Mouse (Mus musculus) C2C12 (cell line): ENCODE data around the gene Elmo3. TPM values are rescaled to one million over a fixed set of nuclear protein-coding genes. Genes with fewer than 3 reads are reported as not detected.

Experiments used
- H3K27me3 ChIP-seq: one replicate; pipeline ENCODE4 v1.6.1; 2011; ENCODE audit not compliant: control insufficient read depth, insufficient read depth, insufficient read length
- H3K36me3 ChIP-seq: one replicate; pipeline ENCODE4 v1.6.1; 2011; ENCODE audit not compliant: control insufficient read depth, insufficient read depth
- H3K4me3 ChIP-seq: one replicate; pipeline ENCODE4 v1.5.1; 2011; ENCODE audit warnings: mild to moderate bottlenecking, control low read depth; ENCODE audit not compliant: poor library complexity, insufficient read depth, severe bottlenecking
- H3K79me2 ChIP-seq: one replicate; pipeline ENCODE4 v1.6.1; 2011; ENCODE audit not compliant: control insufficient read depth, insufficient read depth
- H3K79me3 ChIP-seq: one replicate; pipeline ENCODE4 v1.6.1; 2011; ENCODE audit warnings: low read depth, control low read depth
- H3ac ChIP-seq: one replicate; pipeline ENCODE3; 2011; ENCODE audit warnings: low read depth; ENCODE audit not compliant: control insufficient read depth, insufficient read length
- CEBPB ChIP-seq: IDR thresholded peaks from one replicate; pipeline ENCODE4 v1.6.1; 2011; ENCODE audit warnings: low read depth, mild to moderate bottlenecking, control low read depth, moderate library complexity
- CTCF ChIP-seq: IDR thresholded peaks from one replicate; pipeline ENCODE4 v1.5.1; 2011; ENCODE audit not compliant: control insufficient read depth, insufficient read depth, insufficient read length
- FOSL1 ChIP-seq: IDR thresholded peaks from one replicate; pipeline ENCODE4 v1.8.0; 2011; ENCODE audit warnings: mild to moderate bottlenecking, low read length; ENCODE audit not compliant: poor library complexity, insufficient read depth, severe bottlenecking
- MAX ChIP-seq: IDR thresholded peaks from one replicate; pipeline ENCODE4 v1.6.1; 2011; ENCODE audit warnings: mild to moderate bottlenecking, control low read depth
- MYOD1 ChIP-seq: IDR thresholded peaks from one replicate; pipeline ENCODE4 v1.6.1; 2011; ENCODE audit warnings: low read depth; ENCODE audit not compliant: control insufficient read depth, insufficient read length
- MYOG ChIP-seq: IDR thresholded peaks from one replicate; pipeline ENCODE4 v1.6.1; 2011; ENCODE audit not compliant: control insufficient read depth, insufficient read length; ENCODE audit errors: extremely low read depth
- USF1 ChIP-seq: IDR thresholded peaks from one replicate; pipeline ENCODE4 v1.6.1; 2011; ENCODE audit warnings: low read depth, mild to moderate bottlenecking, control low read depth, moderate library complexity
- polyA plus RNA-seq: library from polyadenylated mRNA; unstranded; fragments of >200 nt; fragmentation: generic; extraction: Trizol; gene quantifications from one replicate; pipeline ENCODE4 v1.2.1, GENCODE M21; 2012; ENCODE audit warnings: missing spikeins

Elmo3 gene
- polyA plus RNA-seq, 1 experiment = 0.50 TPM

- no peaks in the 10 kb centered on the region for H3K27me3 ChIP-seq
- TF ChIP-seq CTCF (no peak), MYOG (no peak), FOSL1 (no peak), USF1 (no peak), CEBPB (no peak), MAX (no peak), MYOD1 (no peak)
- no peak overlapping the region for H3ac ChIP-seq
- H3K36me3 ChIP-seq = peaks cover 65% of the 10 kb centered on the region
- peaks cover 3% of the 10 kb centered on the region for H3K79me2 ChIP-seq
- H3K4me3 ChIP-seq = no peak overlapping the region
- H3K79me3 ChIP-seq = peaks cover 3% of the 10 kb centered on the region
These were observed 2.3 kb downstream of the Elmo3 start for GRCm38 (mm10) chr8:105307670-105308069.

GRCm38 (mm10) chr8:105308428-105308827, 3.0 kb downstream of the Elmo3 start:
- Histone ChIP-seq H3K27me3 (no peaks in the 10 kb centered on the region), H3ac (no peak overlapping the region), H3K36me3 (peaks cover 59% of the 10 kb centered on the region), H3K79me3 (no peaks in the 10 kb centered on the region), H3K79me2 (no peaks in the 10 kb centered on the region), H3K4me3 (no peak overlapping the region)
- TF ChIP-seq FOSL1 (no peak), MAX (no peak), CEBPB (no peak)

GRCm38 (mm10) chr8:105309142-105309847, 3.9 kb downstream of the Elmo3 start:
- H3ac ChIP-seq = no peak overlapping the region
- peaks cover 54% of the 10 kb centered on the region for H3K36me3 ChIP-seq

GRCm38 (mm10) chr8:105310118-105310517, 4.7 kb downstream of the Elmo3 start:
- no peak overlapping the region for H3K4me3 ChIP-seq
- TF ChIP-seq MYOG (no peak), CEBPB (no peak), MYOD1 (no peak), FOSL1 (no peak), USF1 (no peak), CTCF (no peak), MAX (no peak)
- H3K36me3 ChIP-seq = peaks cover 52% of the 10 kb centered on the region
- H3K79me2 ChIP-seq = no peaks in the 10 kb centered on the region
- no peaks in the 10 kb centered on the region for H3K27me3 ChIP-seq
- H3ac ChIP-seq = no peak overlapping the region
- H3K79me3 ChIP-seq = no peaks in the 10 kb centered on the region

More at GRCm38 (mm10) chr8:105309142-105309847, 3.9 kb downstream of the Elmo3 start:
- Histone ChIP-seq H3K4me3 (no peak overlapping the region), H3K79me2 (no peaks in the 10 kb centered on the region), H3K27me3 (no peaks in the 10 kb centered on the region), H3K79me3 (no peaks in the 10 kb centered on the region)
- no peak for TF ChIP-seq MAX
- no peak for TF ChIP-seq CTCF
- no peak for TF ChIP-seq USF1
- TF ChIP-seq CEBPB = no peak
- TF ChIP-seq MYOD1 = no peak
- no peak for TF ChIP-seq FOSL1
- no peak for TF ChIP-seq MYOG

GRCm38 (mm10) chr8:105311718-105312117, 6.3 kb downstream of the Elmo3 start:
- Histone ChIP-seq H3K79me2 (no peaks in the 10 kb centered on the region), H3K4me3 (no peak overlapping the region), H3K79me3 (no peaks in the 10 kb centered on the region), H3K27me3 (no peaks in the 10 kb centered on the region), H3ac (no peak overlapping the region), H3K36me3 (peaks cover 54% of the 10 kb centered on the region)
- TF ChIP-seq USF1 (no peak), CEBPB (no peak), MYOG (no peak), CTCF (no peak), MAX (no peak), FOSL1 (no peak), MYOD1 (no peak)
